Mouse (Mus musculus) midbrain, embryonic 12.5 days (tissue): ENCODE measurements around the gene Them5. TPM values are rescaled to one million over a fixed set of nuclear protein-coding genes. Genes with fewer than 3 reads are reported as not detected.

Source experiments
- ATAC-seq: fragments of 200-750 bp; cut with Nextera tagmentation; 2 replicates; pipeline ENCODE4 v1.8.0; 2017; ENCODE audit warnings: low read depth, moderate TSS enrichment, moderate library complexity; ENCODE audit not compliant: low FRiP score
- H3K27ac ChIP-seq: fragments of 300-500 bp; sonication (generic); replicated peaks from 2 replicates; pipeline ENCODE4 v1.5.1; 2016; ENCODE audit warnings: mild to moderate bottlenecking
- H3K27me3 ChIP-seq: fragments of 300-500 bp; sonication (generic); 2 replicates; pipeline ENCODE4 v1.6.1; 2016; ENCODE audit warnings: mild to moderate bottlenecking
- H3K36me3 ChIP-seq: fragments of 300-500 bp; sonication (generic); 2 replicates; pipeline ENCODE4 v1.6.1; 2016
- H3K4me1 ChIP-seq: fragments of 300-500 bp; sonication (generic); 2 replicates; pipeline ENCODE4 v1.6.1; 2016
- H3K4me2 ChIP-seq: fragments of 300-500 bp; sonication (generic); replicated peaks from 2 replicates; pipeline ENCODE4 v1.6.1; 2016; ENCODE audit warnings: mild to moderate bottlenecking, moderate library complexity
- H3K4me3 ChIP-seq: fragments of 300-500 bp; sonication (generic); 2 replicates; pipeline ENCODE4 v1.5.1; 2016; ENCODE audit warnings: mild to moderate bottlenecking
- H3K9ac ChIP-seq: fragments of 300-500 bp; sonication (generic); replicated peaks from 2 replicates; pipeline ENCODE4 v1.6.1; 2016; ENCODE audit warnings: mild to moderate bottlenecking, moderate library complexity
- H3K9me3 ChIP-seq: fragments of 300-500 bp; sonication (generic); 2 replicates; pipeline ENCODE4 v1.6.1; 2016; ENCODE audit warnings: mild to moderate bottlenecking
- WGBS: fragments of 180-500 bp; shearing (Covaris S2); methylation state at CpG from one replicate; pipeline ENCODE4 v1.1.7; 2016; 5-methylcytosine and 5-hydroxymethylcytosine counted together
- polyA plus RNA-seq: library from polyadenylated mRNA; unstranded; fragments of >200 nt; fragmentation: Nextera tagmentation; extraction: Ambion mirVana; gene quantifications from 2 replicates; pipeline ENCODE4 v1.2.1, GENCODE M21; 2016

The Them5 gene
- polyA plus RNA-seq, 1 experiment from 2014 or later, result not detected

DNA sequence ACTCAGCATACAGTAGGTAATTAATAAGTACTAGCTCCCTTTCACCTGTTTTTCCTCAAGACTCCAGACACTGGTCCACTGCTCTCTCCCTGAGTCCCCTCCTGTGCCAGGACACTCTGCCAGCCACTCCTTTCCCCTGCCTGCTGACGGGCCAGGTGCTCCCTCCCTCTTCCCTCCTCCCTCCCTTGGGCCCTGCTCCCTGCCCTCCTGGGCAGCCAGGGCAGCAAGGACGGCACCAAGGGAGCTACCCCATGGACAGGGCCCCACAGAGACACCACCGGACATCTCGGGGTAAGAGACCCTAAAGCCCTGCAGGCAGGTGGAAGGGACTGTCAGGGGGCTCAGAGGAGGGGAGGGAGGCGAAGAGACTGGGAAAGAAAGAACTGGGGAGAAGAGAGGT, 30.7 kb downstream of the Them5 start, which contains the start of gene Rorc:
Rorc (plus strand) TSS at position 154 of the 400 bp plus-strand sequence.
- Histone ChIP-seq H3K9me3 (no peaks in the 10 kb centered on the region), H3K4me2 (peak within 1 kb of the TSS; percentile 45), H3K9ac (no peak within 1 kb of the TSS; the same call in 1 of the 2 replicates), H3K4me1 (peaks cover 29% of the 10 kb centered on the region), H3K4me3 (peak within 1 kb of the TSS; percentile 10; the same call in 1 of the 2 replicates), H3K36me3 (no peaks in the 10 kb centered on the region), H3K27ac (no peak within 1 kb of the TSS), H3K27me3 (peaks cover 34% of the 10 kb centered on the region)
- 15% methylated on average over 5 of the region's 5 CpGs for WGBS
- 0 out of 2 replicates have a peak, but pooled peaks have one; percentile 5 for ATAC-seq

DNA sequence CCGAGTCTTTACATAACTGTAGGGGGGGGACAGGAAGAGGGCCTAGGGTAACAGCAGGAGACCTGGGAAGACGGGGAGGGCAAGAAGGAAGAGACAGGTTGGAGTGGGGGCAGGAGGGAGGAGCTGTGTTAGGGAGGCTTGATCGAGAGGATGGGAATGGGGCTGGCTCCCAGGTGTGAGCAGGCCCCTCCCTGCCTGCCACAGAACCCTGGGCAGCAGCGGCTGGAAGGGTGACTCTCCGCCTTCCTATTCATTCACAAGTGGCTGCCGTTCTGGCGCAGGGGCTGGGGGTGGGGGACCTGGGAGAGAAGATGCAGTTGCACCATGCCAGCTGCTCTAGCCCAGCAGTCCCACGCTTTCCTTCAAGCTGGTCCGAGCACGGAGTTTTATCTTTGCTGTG, 31.2 kb downstream of the Them5 start:
- ATAC-seq, result peak; percentile 38
- peak overlapping the region; percentile 10; the same call in 1 of the 2 replicates for H3K4me3 ChIP-seq
- peaks cover 29% of the 10 kb centered on the region for H3K4me1 ChIP-seq
- no peaks in the 10 kb centered on the region for H3K9me3 ChIP-seq
- peak overlapping the region; percentile 45 for H3K4me2 ChIP-seq
- H3K36me3 ChIP-seq, result no peaks in the 10 kb centered on the region
- peaks cover 34% of the 10 kb centered on the region for H3K27me3 ChIP-seq
- 3% methylated on average over 10 of the region's 10 CpGs for WGBS
- no peak overlapping the region; the same call in 1 of the 2 replicates for H3K9ac ChIP-seq
- no peak overlapping the region for H3K27ac ChIP-seq

DNA sequence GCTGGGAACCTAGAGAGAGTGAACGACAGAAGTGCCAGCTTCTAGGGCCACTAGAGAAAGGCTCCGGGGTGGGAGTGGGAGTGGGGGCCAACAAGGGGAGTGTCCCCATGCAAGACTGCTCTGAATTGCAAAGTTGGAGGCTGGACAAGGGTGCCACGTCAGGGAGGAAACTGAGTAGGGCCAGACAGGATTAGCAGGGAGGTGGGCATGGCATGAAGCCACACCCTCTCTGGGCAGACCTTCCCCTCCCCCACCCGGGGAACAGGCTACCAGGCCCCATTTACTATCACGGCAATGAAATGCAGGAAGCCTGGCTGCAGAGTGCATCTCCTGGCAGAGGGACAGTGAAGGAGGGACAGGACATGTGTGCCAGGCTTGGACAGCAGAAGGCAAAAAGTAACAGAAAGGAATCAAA, 31.7 kb downstream of the Them5 start:
- Histone ChIP-seq H3K36me3 (no peaks in the 10 kb centered on the region), H3K27ac (no peak overlapping the region), H3K4me2 (peak overlapping the region; percentile 45), H3K27me3 (peaks cover 34% of the 10 kb centered on the region), H3K9ac (no peak overlapping the region), H3K9me3 (no peaks in the 10 kb centered on the region), H3K4me3 (peak overlapping the region; percentile 10; the same call in 1 of the 2 replicates), H3K4me1 (peaks cover 29% of the 10 kb centered on the region)
- WGBS, result 3% methylated on average over 5 of the region's 5 CpGs
- peak; percentile 48 for ATAC-seq

DNA sequence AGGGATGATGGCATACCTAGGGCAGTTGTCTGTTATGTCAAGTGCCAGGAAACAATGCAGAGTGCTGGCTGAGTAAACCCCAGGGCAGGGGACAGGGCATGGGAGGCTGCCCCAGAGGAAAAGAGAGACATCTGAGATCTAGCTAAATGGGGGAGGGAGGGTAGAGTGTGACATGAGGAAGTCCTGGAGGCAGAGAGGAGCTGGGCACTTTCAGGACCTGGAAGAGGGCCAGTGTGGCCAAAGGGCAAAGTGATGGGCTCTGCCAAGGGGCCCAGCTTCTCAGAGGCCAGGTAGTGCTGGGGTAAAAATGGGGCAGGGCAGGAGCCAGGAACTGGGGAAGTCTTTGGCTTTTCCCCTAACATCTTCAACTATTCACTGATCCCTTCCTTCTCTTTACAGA, 32.7 kb downstream of the Them5 start:
- no peak overlapping the region for H3K4me2 ChIP-seq
- H3K9ac ChIP-seq, result no peak overlapping the region
- peaks cover 34% of the 10 kb centered on the region for H3K27me3 ChIP-seq
- H3K27ac ChIP-seq, result no peak overlapping the region
- H3K4me3 ChIP-seq, result no peak overlapping the region
- H3K9me3 ChIP-seq, result no peaks in the 10 kb centered on the region
- ATAC-seq, result no peak
- H3K4me1 ChIP-seq, result peaks cover 29% of the 10 kb centered on the region
- H3K36me3 ChIP-seq, result no peaks in the 10 kb centered on the region

DNA sequence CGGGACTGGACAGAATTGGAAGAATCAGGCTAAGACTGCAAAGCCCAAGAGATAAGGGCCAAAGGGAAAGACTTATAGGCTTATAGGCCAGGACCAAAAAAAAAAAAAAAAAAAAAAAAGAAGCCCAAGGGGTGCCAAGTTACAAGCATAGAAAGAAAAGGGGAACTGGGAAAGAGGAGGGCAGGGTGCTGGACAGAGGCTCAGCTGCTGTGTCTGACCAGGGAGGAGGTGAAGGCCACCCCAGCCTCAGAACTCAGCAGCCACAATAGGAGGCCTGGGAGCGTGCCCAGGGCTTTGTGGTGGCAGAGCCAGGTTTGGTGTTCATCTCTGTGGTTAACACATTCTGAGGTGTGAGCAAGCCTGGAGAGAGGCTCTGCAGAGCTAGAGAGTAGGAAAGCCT, 33.2 kb downstream of the Them5 start:
- H3K36me3 ChIP-seq, result no peaks in the 10 kb centered on the region
- H3K4me3 ChIP-seq, result no peak overlapping the region
- no peak overlapping the region for H3K27ac ChIP-seq
- no peaks in the 10 kb centered on the region for H3K9me3 ChIP-seq
- H3K27me3 ChIP-seq, result peaks cover 34% of the 10 kb centered on the region
- ATAC-seq, result no peak
- peaks cover 29% of the 10 kb centered on the region for H3K4me1 ChIP-seq
- no peak overlapping the region for H3K9ac ChIP-seq
- WGBS, result 75% methylated on average over 2 of the region's 2 CpGs
- no peak overlapping the region for H3K4me2 ChIP-seq

DNA sequence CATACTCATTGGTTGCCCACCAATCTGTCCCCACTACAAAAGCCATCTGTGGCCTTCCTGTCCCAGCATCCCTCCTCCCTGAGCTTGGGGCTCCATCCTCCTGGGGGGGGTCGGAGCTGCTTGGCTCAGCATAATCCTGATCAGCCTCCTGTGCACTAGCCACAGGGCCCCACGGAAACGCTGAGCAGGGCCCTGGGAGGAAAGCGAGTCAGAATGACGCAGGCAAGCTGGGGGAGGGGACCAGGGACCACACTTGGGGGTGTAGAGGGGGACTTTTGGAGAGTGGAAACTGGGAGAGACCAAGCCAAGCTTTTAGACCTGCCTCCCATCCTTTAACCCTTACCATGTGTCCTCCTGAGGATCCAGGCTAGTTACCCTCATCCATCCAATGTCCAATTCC, 34.0 kb downstream of the Them5 start:
- peaks cover 34% of the 10 kb centered on the region for H3K27me3 ChIP-seq
- H3K4me3 ChIP-seq, result no peak overlapping the region
- no peaks in the 10 kb centered on the region for H3K9me3 ChIP-seq
- no peak overlapping the region for H3K27ac ChIP-seq
- no peaks in the 10 kb centered on the region for H3K36me3 ChIP-seq
- ATAC-seq, result no peak
- WGBS, result 42% methylated on average over 5 of the region's 5 CpGs
- peaks cover 29% of the 10 kb centered on the region for H3K4me1 ChIP-seq
- no peak overlapping the region for H3K9ac ChIP-seq
- H3K4me2 ChIP-seq, result no peak overlapping the region

GRCm38 (mm10) chr3:94377028-94377923, 35.4 kb downstream of the Them5 start:
- Histone ChIP-seq H3K4me3 (no peak overlapping the region), H3K4me2 (no peak overlapping the region), H3K9ac (no peak overlapping the region), H3K27me3 (peaks cover 29% of the 10 kb centered on the region), H3K27ac (no peak overlapping the region), H3K36me3 (no peaks in the 10 kb centered on the region), H3K4me1 (peaks cover 22% of the 10 kb centered on the region), H3K9me3 (no peaks in the 10 kb centered on the region)
- ATAC-seq, result no peak
- 24% methylated on average over 13 of the region's 13 CpGs for WGBS

DNA sequence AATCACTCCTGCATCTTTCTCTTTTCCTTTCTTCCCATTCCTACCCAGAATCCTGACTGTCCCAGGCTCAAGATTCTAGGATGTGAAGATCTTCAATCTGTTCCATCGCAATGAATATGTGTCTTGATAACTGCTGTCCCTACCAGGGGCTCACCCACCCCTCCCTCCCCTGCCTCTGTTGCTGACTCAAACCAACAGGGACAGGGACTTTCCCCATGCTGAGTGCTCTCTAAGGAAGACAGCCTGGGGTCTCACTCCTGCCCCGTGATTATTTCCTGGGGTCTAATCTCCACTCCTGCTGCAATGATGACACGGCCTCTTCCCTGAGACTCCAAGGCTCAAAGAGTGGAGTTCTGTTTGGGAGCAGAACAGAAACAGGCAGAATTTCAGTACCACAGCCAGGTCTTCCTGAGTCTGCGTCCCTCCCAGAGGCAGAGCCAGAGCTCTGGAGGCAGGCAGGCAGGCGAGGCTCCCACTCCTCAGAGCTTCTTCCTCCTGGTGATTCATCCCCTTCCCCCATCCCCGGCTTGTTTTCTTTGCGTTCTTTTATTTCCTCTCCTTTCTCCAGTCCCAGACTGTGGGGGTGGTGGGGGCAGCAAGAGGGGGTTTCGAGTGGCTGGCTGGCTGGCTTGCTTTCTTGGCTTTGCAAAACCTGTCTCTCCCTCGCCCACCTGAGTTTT, 38.1 kb downstream of the Them5 start:
- Histone ChIP-seq H3K9me3 (no peaks in the 10 kb centered on the region), H3K4me1 (0 out of 2 replicates have a peak, but pooled peaks cover 5% of the 10 kb centered on the region), H3K27ac (no peak overlapping the region), H3K4me3 (no peak overlapping the region), H3K9ac (no peak overlapping the region), H3K27me3 (peaks cover 10% of the 10 kb centered on the region), H3K4me2 (no peak overlapping the region), H3K36me3 (no peaks in the 10 kb centered on the region)
- 19% methylated on average over 9 of the region's 9 CpGs for WGBS
- ATAC-seq, result no peak

DNA sequence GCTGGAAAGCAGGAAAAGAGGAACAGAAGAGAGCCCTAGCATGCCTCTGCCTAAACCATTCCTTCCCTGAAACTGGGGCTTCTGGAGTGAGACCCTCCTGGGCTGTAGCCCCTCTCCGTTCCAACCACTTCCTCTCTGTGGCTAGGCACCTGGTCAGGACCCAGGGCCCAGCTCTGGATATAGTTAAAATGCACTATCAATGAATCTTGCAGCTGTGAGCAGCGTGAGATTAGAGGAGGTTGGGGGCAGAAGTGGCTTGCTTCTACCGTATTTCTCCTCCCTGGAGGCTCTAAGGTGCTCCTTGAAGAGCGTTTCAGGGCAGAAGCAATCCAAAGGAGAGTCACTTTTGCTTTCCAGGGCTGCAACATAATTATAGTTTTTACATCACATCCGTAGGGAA, 40.4 kb downstream of the Them5 start:
- Histone ChIP-seq H3K4me2 (no peak overlapping the region), H3K9ac (no peak overlapping the region), H3K9me3 (no peaks in the 10 kb centered on the region), H3K4me3 (no peak overlapping the region), H3K27me3 (peaks cover under 1% of the 10 kb centered on the region; the same call in 1 of the 2 replicates), H3K27ac (no peak overlapping the region), H3K36me3 (no peaks in the 10 kb centered on the region), H3K4me1 (0 out of 2 replicates have a peak, but pooled peaks cover under 1% of the 10 kb centered on the region)
- no peak for ATAC-seq
- 78% methylated on average over 5 of the region's 5 CpGs for WGBS

DNA sequence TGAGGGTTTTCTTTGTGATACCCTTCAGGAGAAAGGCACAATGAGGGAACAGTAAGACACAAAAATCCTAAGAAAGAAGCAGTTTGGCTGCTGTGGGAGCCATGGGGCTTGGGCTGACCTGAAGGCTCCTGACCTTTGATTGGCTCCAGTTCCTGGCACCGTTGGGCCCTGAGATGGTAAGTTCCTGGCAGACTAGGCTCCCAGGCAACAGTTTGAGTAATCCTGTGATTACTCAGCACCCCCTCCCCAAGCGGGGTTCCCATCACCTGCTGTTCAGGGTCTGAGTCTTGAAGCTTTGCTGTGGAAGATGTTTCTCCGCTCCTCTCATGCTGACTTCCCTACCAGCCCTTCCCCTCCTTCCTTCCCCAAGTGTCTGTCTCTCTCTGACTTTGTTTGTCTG, 41.6 kb downstream of the Them5 start:
- Histone ChIP-seq H3K27ac (no peak overlapping the region), H3K4me3 (no peak overlapping the region), H3K9ac (no peak overlapping the region), H3K27me3 (no peaks in the 10 kb centered on the region), H3K9me3 (no peaks in the 10 kb centered on the region), H3K4me1 (no peaks in the 10 kb centered on the region), H3K36me3 (no peaks in the 10 kb centered on the region), H3K4me2 (no peak overlapping the region)
- 54% methylated on average over 3 of the region's 3 CpGs for WGBS
- no peak for ATAC-seq

- Histone ChIP-seq H3K9ac (no peak overlapping the region), H3K4me2 (no peak overlapping the region), H3K4me3 (no peak overlapping the region), H3K36me3 (no peaks in the 10 kb centered on the region), H3K27ac (no peak overlapping the region), H3K4me1 (no peaks in the 10 kb centered on the region), H3K9me3 (no peaks in the 10 kb centered on the region), H3K27me3 (peaks cover 3% of the 10 kb centered on the region; the same call in 1 of the 2 replicates)
- WGBS, result 71% methylated on average over 4 of the region's 4 CpGs
- no peak for ATAC-seq
Observed at GRCm38 (mm10) chr3:94386671-94387070, 44.8 kb downstream of the Them5 start.

DNA sequence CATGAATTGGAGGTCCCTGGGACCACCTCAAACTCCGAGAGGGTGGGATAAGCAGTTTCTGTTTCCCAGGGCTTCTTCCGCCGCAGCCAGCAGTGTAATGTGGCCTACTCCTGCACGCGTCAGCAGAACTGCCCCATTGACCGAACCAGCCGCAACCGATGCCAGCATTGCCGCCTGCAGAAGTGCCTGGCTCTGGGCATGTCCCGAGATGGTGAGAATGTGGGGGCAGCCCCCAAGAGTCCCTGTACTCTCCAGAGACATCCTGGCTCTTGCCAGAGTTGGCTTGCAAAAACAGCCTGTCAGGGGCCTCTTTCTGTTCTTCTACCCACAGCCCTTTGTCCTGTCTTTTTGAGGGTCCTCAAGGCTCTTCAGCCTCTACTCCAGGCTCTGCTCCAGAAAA, 45.5 kb downstream of the Them5 start:
- Histone ChIP-seq H3K4me2 (no peak overlapping the region), H3K9me3 (no peaks in the 10 kb centered on the region), H3K27me3 (peaks cover 3% of the 10 kb centered on the region; the same call in 1 of the 2 replicates), H3K27ac (no peak overlapping the region), H3K4me3 (no peak overlapping the region), H3K4me1 (no peaks in the 10 kb centered on the region), H3K9ac (no peak overlapping the region), H3K36me3 (no peaks in the 10 kb centered on the region)
- ATAC-seq, result no peak
- WGBS, result 88% methylated on average over 10 of the region's 10 CpGs
